Mouse (Mus musculus): ENCODE measurements around the gene Gpx5.

Gene Gpx5

GRCm38 (mm10) chr13:21292631-21293030, at the start of gene Gpx5:
Gene Gpx5, minus strand, starts transcription at chr13:21292731.
- no peak for DNase-seq

- peak; percentile 22 for DNase-seq
Measured at GRCm38 (mm10) chr13:21327424-21327823, 34.9 kb upstream of the Gpx5 start.

GRCm38 (mm10) chr13:21326657-21327211, 34.2 kb upstream of the Gpx5 start:
- peak; percentile 86 for DNase-seq

- no peak for DNase-seq
Measured at GRCm38 (mm10) chr13:21326191-21326590, 33.7 kb upstream of the Gpx5 start.

- no peak for DNase-seq
Measured at GRCm38 (mm10) chr13:21323405-21323804, 30.9 kb upstream of the Gpx5 start.

GRCm38 (mm10) chr13:21322509-21323375, 30.2 kb upstream of the Gpx5 start:
- DNase-seq = peak; percentile 66

- DNase-seq = peak; percentile 3
Measured at GRCm38 (mm10) chr13:21321890-21322494, 29.5 kb upstream of the Gpx5 start.

GRCm38 (mm10) chr13:21320262-21320661, 27.7 kb upstream of the Gpx5 start:
- no peak for DNase-seq

- DNase-seq = no peak
Measured at GRCm38 (mm10) chr13:21313903-21314302, 21.4 kb upstream of the Gpx5 start.

- DNase-seq = no peak
Measured at GRCm38 (mm10) chr13:21312854-21313253, 20.3 kb upstream of the Gpx5 start.

GRCm38 (mm10) chr13:21311926-21312325, 19.4 kb upstream of the Gpx5 start, which contains the start of gene Gpx6:
Gene Gpx6, plus strand, starts transcription at chr13:21312125.
- DNase-seq = no peak

GRCm38 (mm10) chr13:21309788-21310187, 17.3 kb upstream of the Gpx5 start:
- no peak for DNase-seq

GRCm38 (mm10) chr13:21304483-21305066, 12.0 kb upstream of the Gpx5 start:
- DNase-seq = no peak

GRCm38 (mm10) chr13:21298557-21298956, 6.0 kb upstream of the Gpx5 start:
- DNase-seq = no peak

GRCm38 (mm10) chr13:21279559-21279958, 13.0 kb downstream of the Gpx5 start:
- DNase-seq = peak; percentile 78

- DNase-seq = peak; percentile 15
Measured at GRCm38 (mm10) chr13:21279076-21279475, 13.5 kb downstream of the Gpx5 start.

GRCm38 (mm10) chr13:21276551-21276950, 16.0 kb downstream of the Gpx5 start:
- DNase-seq = no peak

GRCm38 (mm10) chr13:21275815-21276550, 16.5 kb downstream of the Gpx5 start:
- DNase-seq = peak; percentile 83

GRCm38 (mm10) chr13:21275021-21275814, 17.3 kb downstream of the Gpx5 start:
- DNase-seq = peak; percentile 20

- no peak for DNase-seq
Measured at GRCm38 (mm10) chr13:21268262-21268661, 24.3 kb downstream of the Gpx5 start.

- no peak for DNase-seq
Measured at GRCm38 (mm10) chr13:21267541-21267940, 25.0 kb downstream of the Gpx5 start.

GRCm38 (mm10) chr13:21265736-21266135, 26.8 kb downstream of the Gpx5 start:
- no peak for DNase-seq
